Mouse (Mus musculus) kidney, adult 2 months (tissue): ENCODE measurements around the gene Cers3.

Source experiments
- CTCF ChIP-seq: fragments of 200-500 bp; conservative IDR thresholded peaks from 2 replicates; pipeline ENCODE4 v1.5.1; 2011; ENCODE audit warnings: low read depth, mild to moderate bottlenecking, control low read depth, low read length, moderate library complexity, mixed read lengths; ENCODE audit not compliant: insufficient read depth, insufficient read length
- POLR2A ChIP-seq: fragments of 200-500 bp; IDR thresholded peaks from one replicate; pipeline ENCODE4 v1.6.1; 2011; ENCODE audit warnings: low read depth, low read length, control low read depth

GRCm38 (mm10) chr7:66812737-66813136 lies 69.4 kb downstream of the Cers3 start:
- TF ChIP-seq POLR2A = no peak
- no peak for TF ChIP-seq CTCF
